ENCODE assay signal across 16 mouse cellular contexts in the genomic region with DNA sequence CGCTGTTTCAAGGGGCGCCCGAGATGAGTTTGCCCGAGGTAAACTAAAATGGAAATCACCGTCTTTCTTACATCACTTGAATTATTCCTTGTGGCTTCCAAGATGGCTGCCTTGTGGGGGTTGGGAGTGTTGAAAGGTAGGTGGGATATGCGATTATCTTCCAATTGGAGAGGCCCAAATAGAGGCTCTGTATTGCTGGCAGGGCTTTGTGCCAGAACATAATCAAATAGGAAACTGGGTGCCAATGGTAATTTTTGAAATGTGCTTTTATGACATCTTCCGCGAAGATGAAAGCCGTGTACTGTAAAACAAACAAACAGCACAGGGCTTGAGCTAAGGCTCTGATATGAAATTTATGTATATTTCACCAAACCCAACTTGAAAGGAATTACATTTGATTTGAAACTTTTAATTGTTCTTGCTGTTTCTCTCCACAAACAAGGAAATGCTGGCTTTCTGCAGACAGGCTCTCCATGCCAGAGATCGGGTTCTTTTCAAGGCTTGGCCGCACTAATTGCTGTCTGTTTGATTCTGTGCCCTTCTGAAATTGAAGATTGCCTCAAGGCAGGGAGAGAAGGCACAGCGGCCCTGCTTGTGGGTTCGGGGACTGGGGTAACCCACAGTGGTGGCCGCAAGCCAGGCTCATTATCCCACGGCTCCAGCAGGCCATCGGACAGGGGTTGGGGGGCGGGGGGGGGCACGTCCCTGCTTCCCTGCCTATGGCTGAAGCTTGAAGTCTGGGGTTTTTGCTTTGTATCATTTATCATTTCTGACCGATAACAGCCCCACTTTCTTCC.
DNase-seq lines count a peak whose midpoint lies in the region; ATAC-seq and TF ChIP-seq lines count a peak whose summit lies in the region.
"Had no signal": no experiment of that assay in that cellular context is flagged by ENCODE, and none has a peak within 500 bp of the region (broad histone marks: within the 10 kb centered on the region; RNA-seq: fewer than 3 reads in every experiment).

No protein-coding gene starts in this region.

- no peak overlapping the region for H3K4me2 ChIP-seq in forebrain, embryonic 11.5 days (ENCODE audit: low read depth, low read length, severe bottlenecking)
- no peak overlapping the region for H3K4me2 ChIP-seq in midbrain, postnatal 0 days (ENCODE audit: low read depth, low read length, poor library complexity, severe bottlenecking)
- H3K4me2 ChIP-seq: heart, embryonic 12.5 days had no signal

- no peaks in the 10 kb centered on the region for H3K9me3 ChIP-seq in forebrain, embryonic 11.5 days (ENCODE audit: control insufficient read depth, low read length)
- H3K9me3 ChIP-seq in midbrain, postnatal 0 days (ENCODE audit: low read length): no peaks in the 10 kb centered on the region

- no peak overlapping the region for H3K27ac ChIP-seq in forebrain, embryonic 11.5 days (ENCODE audit: low read depth, low read length)
- peak overlapping the region; percentile 43; the same call in 1 of the 2 replicates for H3K27ac ChIP-seq in midbrain, postnatal 0 days (ENCODE audit: low read depth, low read length)

- ATAC-seq in forebrain, embryonic 11.5 days (replicated peaks; ENCODE audit: low FRiP score): 0 out of 2 replicates have a peak, but pooled peaks have one; percentile 33
- ATAC-seq in midbrain, postnatal 0 days (ENCODE audit: low FRiP score): no peak

- H3K9ac ChIP-seq in forebrain, embryonic 11.5 days (ENCODE audit: low read length): no peak overlapping the region
- H3K9ac ChIP-seq in midbrain, postnatal 0 days (replicated peaks; ENCODE audit: low read length, poor library complexity, severe bottlenecking): no peak overlapping the region
- H3K9ac ChIP-seq: heart, embryonic 12.5 days had no signal

- intact Hi-C loops in gastrocnemius, postnatal 14 days (cut with DNase I; ENCODE audit: low total_unique reads): no loop called here

- DNase-seq in kidney, postnatal 4 days: peak; percentile 33 to 41
- no peak for DNase-seq in kidney, adult 11 months
- DNase-seq in right cerebral cortex, postnatal 10 days (ENCODE audit: low spot score in 2 of 2): peak; percentile 38 to 39
- no peak for DNase-seq in right cerebral cortex, postnatal 25 days
- DNase-seq in forebrain, embryonic 11.5 days (ENCODE audit: low spot score): no peak
- peak; percentile 23 for DNase-seq in midbrain, postnatal 0 days (ENCODE audit: low spot score)
- no peak for DNase-seq in T-cell, adult 2 months (ENCODE audit: low spot score)
- DNase-seq in gastrocnemius, postnatal 14 days: no peak
- DNase-seq: adrenal gland, adult 2 months; gastrocnemius, postnatal 25 days; kidney, adult 8-10 months; liver; lung, postnatal 4 days; thymus, postnatal 4 days had no signal

- TF ChIP-seq CTCF in midbrain, postnatal 0 days (IDR thresholded peaks at IDR 0.05): no peak; the same call in 1 of the 2 replicates

- H3K27me3 ChIP-seq in forebrain, embryonic 11.5 days (ENCODE audit: control insufficient read depth, insufficient read depth, low read length): no peaks in the 10 kb centered on the region
- no peaks in the 10 kb centered on the region for H3K27me3 ChIP-seq in midbrain, postnatal 0 days (ENCODE audit: insufficient read depth, low read length)
- H3K27me3 ChIP-seq: heart, embryonic 12.5 days had no signal

- H3K4me1 ChIP-seq in forebrain, embryonic 11.5 days (replicated peaks; ENCODE audit: control insufficient read depth, insufficient read depth, low read length): peaks cover under 1% of the 10 kb centered on the region; the same call in 1 of the 2 replicates
- no peaks in the 10 kb centered on the region for H3K4me1 ChIP-seq in midbrain, postnatal 0 days (ENCODE audit: insufficient read depth, low read length)
- H3K4me1 ChIP-seq: heart, embryonic 12.5 days had no signal

- WGBS in forebrain, embryonic 11.5 days: 80% methylated on average over 19 of the region's 19 CpGs
- 57% methylated on average over 19 of the region's 19 CpGs for WGBS in midbrain, postnatal 0 days

- H3K36me3 ChIP-seq in forebrain, embryonic 11.5 days (ENCODE audit: control insufficient read depth, insufficient read depth, low read length): no peaks in the 10 kb centered on the region
- no peaks in the 10 kb centered on the region for H3K36me3 ChIP-seq in midbrain, postnatal 0 days (ENCODE audit: insufficient read depth, low read length)
- H3K36me3 ChIP-seq: heart, embryonic 12.5 days had no signal

- H3K4me3 ChIP-seq in forebrain, embryonic 11.5 days (ENCODE audit: low read depth, low read length): no peak overlapping the region
- H3K4me3 ChIP-seq in midbrain, postnatal 0 days (ENCODE audit: low read depth, low read length): no peak overlapping the region
- H3K4me3 ChIP-seq: erythroblast, embryonic 14.5 days; heart, embryonic 12.5 days had no signal

Comparison
In these comparisons a context has a peak if more than half of its experiments do, and no peak if none do; other contexts are left out.
1. DNase-seq: peak in kidney, postnatal 4 days (2 of 2), right cerebral cortex, postnatal 10 days (2 of 2) and midbrain, postnatal 0 days (single experiment); none in kidney, adult 11 months (single experiment), right cerebral cortex, postnatal 25 days (single experiment), forebrain, embryonic 11.5 days (single experiment), T-cell, adult 2 months (single experiment) and gastrocnemius, postnatal 14 days (single experiment).